Mouse (Mus musculus) ES-Bruce4 (cell line): ENCODE measurements at regions not wholly inside any gene's neighbourhood (a gene's known extent, or its start where the extent isn't known, plus 50 kb on each side); places are given as distances from the start of the nearest gene placed in this dataset.

Source experiments
- H3K27ac ChIP-seq: 2 replicates; pipeline ENCODE4 v1.5.1; 2012; ENCODE audit warnings: low read length, inconsistent platforms; ENCODE audit not compliant: insufficient read depth
- H3K27me3 ChIP-seq: 2 replicates; pipeline ENCODE4 v1.6.1; 2012; ENCODE audit warnings: mild to moderate bottlenecking, low read length, inconsistent platforms; ENCODE audit not compliant: control insufficient read depth, poor library complexity, insufficient read depth, severe bottlenecking
- H3K36me3 ChIP-seq: 2 replicates; pipeline ENCODE4 v1.6.1; 2012; ENCODE audit warnings: inconsistent platforms, mild to moderate bottlenecking, low read length, moderate library complexity; ENCODE audit not compliant: control insufficient read depth, poor library complexity, insufficient read depth, severe bottlenecking
- H3K4me1 ChIP-seq: one replicate; pipeline ENCODE4 v1.8.1; 2011; ENCODE audit warnings: low read length; ENCODE audit not compliant: control insufficient read depth, insufficient read depth
- H3K4me3 ChIP-seq: 2 replicates; pipeline ENCODE4 v1.5.1; 2011; ENCODE audit warnings: low read depth, mild to moderate bottlenecking, low read length
- H3K9ac ChIP-seq: 2 replicates; pipeline ENCODE4 v1.6.1; 2012; ENCODE audit warnings: low read depth, mild to moderate bottlenecking, inconsistent platforms; ENCODE audit not compliant: poor library complexity, severe bottlenecking
- H3K9me3 ChIP-seq: replicated peaks from 2 replicates; pipeline ENCODE4 v1.6.1; 2012; ENCODE audit warnings: mild to moderate bottlenecking, low read length, inconsistent platforms; ENCODE audit not compliant: control insufficient read depth, poor library complexity, insufficient read depth, severe bottlenecking
- CTCF ChIP-seq: IDR thresholded peaks from one replicate; pipeline ENCODE4 v1.8.1; 2011; ENCODE audit warnings: low read depth, low read length
- EP300 ChIP-seq: IDR thresholded peaks from 2 replicates; pipeline ENCODE4 v1.6.1; 2011; ENCODE audit warnings: low read depth, low read length; ENCODE audit not compliant: insufficient read depth
- POLR2A ChIP-seq: IDR thresholded peaks from one replicate; pipeline ENCODE4 v1.8.1; 2011; ENCODE audit warnings: low read length; ENCODE audit not compliant: insufficient read depth

GRCm38 (mm10) chr2:43365812-43366211 is 189.3 kb upstream of the Kynu start:
- peak overlapping the region; percentile 95 for H3K27ac ChIP-seq
- H3K4me1 ChIP-seq, result no peaks in the 10 kb centered on the region
- H3K4me3 ChIP-seq, result no peak overlapping the region
- no peaks in the 10 kb centered on the region for H3K27me3 ChIP-seq
- peak; percentile 88 for TF ChIP-seq EP300
- no peak for TF ChIP-seq POLR2A
- TF ChIP-seq CTCF, result no peak
- H3K9me3 ChIP-seq, result peaks cover 40% of the 10 kb centered on the region
- H3K9ac ChIP-seq, result no peak overlapping the region
- H3K36me3 ChIP-seq, result peaks cover 5% of the 10 kb centered on the region

- no peak for TF ChIP-seq CTCF
- no peak for TF ChIP-seq POLR2A
- TF ChIP-seq EP300, result no peak
- Histone ChIP-seq H3K36me3 (no peaks in the 10 kb centered on the region), H3K9me3 (no peaks in the 10 kb centered on the region), H3K4me1 (no peaks in the 10 kb centered on the region), H3K27ac (no peak overlapping the region), H3K9ac (no peak overlapping the region), H3K4me3 (no peak overlapping the region), H3K27me3 (no peaks in the 10 kb centered on the region)
Observed at GRCm38 (mm10) chr2:43403348-43403747, 151.8 kb upstream of the Kynu start.

- Histone ChIP-seq H3K9ac (no peak overlapping the region), H3K27me3 (no peaks in the 10 kb centered on the region), H3K4me3 (no peak overlapping the region), H3K9me3 (no peaks in the 10 kb centered on the region), H3K36me3 (no peaks in the 10 kb centered on the region), H3K4me1 (no peaks in the 10 kb centered on the region), H3K27ac (no peak overlapping the region)
- TF ChIP-seq EP300 (no peak), POLR2A (no peak), CTCF (no peak)
Observed at GRCm38 (mm10) chr2:43404163-43404967, 150.8 kb upstream of the Kynu start.

DNA sequence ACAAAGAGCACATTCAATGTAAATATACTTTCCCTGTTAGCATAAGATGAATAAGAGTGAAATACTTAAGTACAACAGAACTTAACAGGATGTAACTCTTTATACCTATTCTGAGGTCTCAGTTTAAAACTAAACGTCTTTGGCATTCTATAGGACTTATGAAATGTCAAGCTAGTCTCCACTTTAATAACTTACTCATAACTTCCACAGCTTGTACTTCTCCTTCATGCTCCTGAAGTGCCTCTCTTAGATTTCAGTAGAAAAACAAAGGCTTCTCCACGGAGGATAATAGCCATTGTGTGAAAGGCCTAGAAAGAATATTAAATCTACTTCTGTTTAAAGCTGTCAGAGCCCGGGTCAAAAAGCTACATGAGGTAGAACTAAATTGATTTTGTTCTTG is 117.9 kb upstream of the Kynu start:
- H3K36me3 ChIP-seq, result no peaks in the 10 kb centered on the region
- H3K4me1 ChIP-seq, result no peaks in the 10 kb centered on the region
- no peaks in the 10 kb centered on the region for H3K27me3 ChIP-seq
- no peak overlapping the region for H3K4me3 ChIP-seq
- no peak overlapping the region for H3K9ac ChIP-seq
- H3K27ac ChIP-seq, result no peak overlapping the region
- no peak for TF ChIP-seq EP300
- no peak for TF ChIP-seq CTCF
- TF ChIP-seq POLR2A, result no peak
- no peaks in the 10 kb centered on the region for H3K9me3 ChIP-seq

GRCm38 (mm10) chr2:43455158-43455873 is 99.8 kb upstream of the Kynu start:
- no peaks in the 10 kb centered on the region for H3K27me3 ChIP-seq
- H3K9me3 ChIP-seq, result no peaks in the 10 kb centered on the region
- no peaks in the 10 kb centered on the region for H3K4me1 ChIP-seq
- no peak overlapping the region for H3K9ac ChIP-seq
- no peak overlapping the region for H3K4me3 ChIP-seq
- no peak overlapping the region for H3K27ac ChIP-seq
- H3K36me3 ChIP-seq, result no peaks in the 10 kb centered on the region
- TF ChIP-seq CTCF, result no peak
- TF ChIP-seq EP300, result no peak
- no peak for TF ChIP-seq POLR2A

- Histone ChIP-seq H3K4me1 (no peaks in the 10 kb centered on the region), H3K9me3 (no peaks in the 10 kb centered on the region), H3K4me3 (no peak overlapping the region), H3K9ac (no peak overlapping the region), H3K36me3 (no peaks in the 10 kb centered on the region), H3K27me3 (no peaks in the 10 kb centered on the region), H3K27ac (no peak overlapping the region)
- TF ChIP-seq CTCF (no peak), EP300 (no peak), POLR2A (no peak)
Observed at GRCm38 (mm10) chr2:43469161-43469560, 86.0 kb upstream of the Kynu start.
